Mouse (Mus musculus) brain, adult 2 months (tissue): ENCODE measurements around the gene Crybg1.

Source experiments
- DNase-seq: peaks from one replicate; pipeline ENCODE4 v3.0.0; 2011; ENCODE audit warnings: low read depth, low spot score

Crybg1 gene

GRCm38 (mm10) chr10:44094794-44095193 is 53.9 kb downstream of the Crybg1 start:
- no peak for DNase-seq

DNA sequence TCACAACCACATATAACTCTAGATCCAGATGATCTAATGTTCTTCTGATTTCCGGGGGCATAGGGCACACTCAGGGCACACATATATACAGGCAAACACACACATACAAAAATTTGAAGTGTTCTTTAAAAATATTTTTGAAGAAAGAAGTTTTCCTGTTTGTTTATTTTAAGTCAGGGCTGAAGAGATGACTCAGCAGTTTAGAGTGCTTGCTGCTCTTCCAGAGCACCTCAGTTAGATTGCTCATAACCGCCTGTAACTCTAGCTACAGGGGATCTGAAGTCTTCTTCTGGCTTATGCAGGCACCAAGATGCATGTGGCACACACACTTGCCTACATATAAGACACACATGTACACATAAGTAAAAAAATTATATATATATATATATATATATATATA is 56.9 kb downstream of the Crybg1 start:
- no peak for DNase-seq

- no peak for DNase-seq
Observed at GRCm38 (mm10) chr10:44080351-44080750, 68.3 kb downstream of the Crybg1 start.

DNA sequence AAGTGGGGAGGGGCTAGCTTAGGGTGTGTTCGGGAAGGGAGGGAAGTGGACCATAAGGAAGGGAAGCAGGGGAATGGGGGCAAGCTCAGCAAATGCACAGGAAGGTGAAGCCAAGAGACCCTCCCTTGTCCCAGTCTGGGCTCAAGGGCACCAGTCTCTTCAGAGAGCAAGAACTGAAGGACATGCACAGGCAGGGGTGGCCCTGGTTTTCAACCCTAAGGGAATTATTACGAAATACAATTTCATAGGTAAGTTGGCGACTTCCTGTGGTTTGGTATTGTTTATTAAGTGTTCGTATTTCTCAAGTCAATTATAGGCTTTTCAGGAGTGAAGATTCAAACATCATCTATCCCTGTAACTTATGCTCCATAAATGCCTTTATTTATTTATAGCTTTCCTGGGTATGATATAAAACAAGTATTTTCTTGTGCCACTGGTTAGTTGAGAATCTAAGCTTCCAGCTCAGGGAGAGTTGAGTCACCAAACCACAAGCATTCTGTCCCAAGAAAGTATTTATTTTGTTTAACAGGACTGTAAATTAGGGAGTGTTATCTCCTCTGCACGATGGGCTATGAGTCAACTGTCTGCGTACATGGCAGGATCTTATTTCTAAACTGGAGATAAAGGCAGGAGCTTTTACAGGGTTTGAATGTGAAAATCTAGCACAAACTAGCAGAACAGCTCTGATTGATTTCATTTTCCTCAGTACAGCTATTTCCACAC is 69.7 kb downstream of the Crybg1 start:
- DNase-seq, result peak; percentile 70

DNA sequence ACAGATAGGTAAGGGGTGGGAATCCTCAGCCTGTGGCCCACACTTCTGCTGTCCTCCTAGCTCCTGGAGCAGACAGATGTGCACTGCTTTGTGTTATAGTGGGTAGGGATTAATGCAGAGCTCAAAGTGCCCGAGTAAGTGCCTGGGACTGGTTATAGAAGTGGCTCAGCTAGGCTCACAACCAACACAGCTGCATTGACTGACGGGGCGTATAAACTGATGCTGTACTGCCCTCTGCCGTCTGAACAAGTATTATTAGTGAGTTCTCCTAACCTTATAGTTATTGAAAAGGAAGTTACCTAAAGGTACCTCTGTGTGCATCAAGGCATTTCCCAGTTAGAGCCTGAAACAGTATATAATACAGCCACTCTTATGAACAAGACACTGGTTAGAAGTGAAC is 77.6 kb downstream of the Crybg1 start:
- DNase-seq, result peak; percentile 72

GRCm38 (mm10) chr10:44069131-44069530 is 79.5 kb downstream of the Crybg1 start:
- DNase-seq, result no peak

DNA sequence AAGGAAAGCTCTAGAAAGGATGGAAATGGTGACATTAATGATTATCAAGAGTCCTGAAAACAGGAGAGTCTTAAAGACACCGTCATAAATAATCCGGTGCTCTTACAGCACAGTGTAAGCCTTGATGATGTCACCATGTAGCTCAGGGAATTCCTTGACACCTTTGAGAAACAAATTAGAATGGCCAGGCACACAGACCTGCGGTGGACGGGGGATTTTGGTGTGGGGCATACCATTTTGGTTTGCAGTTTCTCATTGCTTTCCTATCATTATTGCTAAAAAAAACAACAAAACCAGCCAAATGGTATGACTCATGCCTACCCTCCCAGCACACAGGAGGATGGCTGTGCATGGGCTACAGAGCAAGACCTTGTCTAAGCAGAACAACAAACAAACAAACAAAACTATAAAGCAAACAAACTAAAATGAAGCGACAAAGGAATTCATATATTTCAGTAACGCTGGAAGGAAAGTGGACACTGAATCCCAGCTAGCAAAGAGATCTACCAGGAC is 82.7 kb downstream of the Crybg1 start:
- no peak for DNase-seq

DNA sequence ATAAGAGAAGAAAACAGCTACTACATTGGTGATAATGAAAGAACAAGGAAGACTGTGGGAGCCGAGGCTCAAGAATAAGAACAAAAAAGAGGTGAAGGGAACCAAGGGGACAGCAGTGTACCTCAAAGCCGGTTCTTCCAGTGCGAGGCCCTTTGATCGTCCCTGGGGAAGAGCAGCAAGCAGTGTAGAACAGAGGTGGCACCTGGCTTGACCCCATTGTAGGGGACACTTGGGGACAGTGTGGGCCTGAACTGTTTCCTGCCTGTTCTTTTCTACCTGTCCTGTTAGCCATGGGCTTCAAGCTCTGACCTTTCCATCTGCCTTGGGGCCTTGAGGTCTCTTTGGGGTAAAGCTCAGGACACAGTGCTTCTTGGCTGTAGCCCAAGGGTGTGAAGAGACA is 85.7 kb downstream of the Crybg1 start:
- no peak for DNase-seq

- DNase-seq, result peak; percentile 36
Observed at GRCm38 (mm10) chr10:44050913-44051312, 97.7 kb downstream of the Crybg1 start.

GRCm38 (mm10) chr10:44044727-44045126 is 103.9 kb downstream of the Crybg1 start:
- DNase-seq, result no peak

DNA sequence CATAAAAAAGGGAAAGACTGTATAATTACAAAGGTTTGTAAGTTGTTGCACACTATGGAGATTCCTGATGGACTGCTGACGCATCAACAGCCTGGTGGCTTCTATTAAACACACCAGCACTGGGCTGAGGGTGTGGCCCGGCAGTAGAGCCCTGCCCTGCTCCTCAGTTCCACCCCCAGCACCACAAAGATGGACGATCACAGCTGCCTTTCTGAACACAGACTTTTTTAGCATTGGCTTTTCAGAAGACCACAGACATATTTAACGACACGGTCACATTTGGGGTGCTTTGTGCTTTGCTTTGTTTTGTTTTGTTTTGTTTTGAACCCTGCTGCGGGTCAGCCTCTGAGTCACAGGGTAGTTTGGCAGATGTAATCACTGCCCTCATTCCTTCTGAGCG is 105.0 kb downstream of the Crybg1 start:
- no peak for DNase-seq

- no peak for DNase-seq
Observed at GRCm38 (mm10) chr10:44039185-44039584, 109.5 kb downstream of the Crybg1 start.

GRCm38 (mm10) chr10:44037918-44038544 is 110.6 kb downstream of the Crybg1 start:
- no peak for DNase-seq

- DNase-seq, result no peak
Observed at GRCm38 (mm10) chr10:44029566-44029965, 119.1 kb downstream of the Crybg1 start.

- DNase-seq, result no peak
Observed at GRCm38 (mm10) chr10:44027226-44027625, 121.4 kb downstream of the Crybg1 start.

- DNase-seq, result no peak
Observed at GRCm38 (mm10) chr10:44026105-44026504, 122.5 kb downstream of the Crybg1 start.

DNA sequence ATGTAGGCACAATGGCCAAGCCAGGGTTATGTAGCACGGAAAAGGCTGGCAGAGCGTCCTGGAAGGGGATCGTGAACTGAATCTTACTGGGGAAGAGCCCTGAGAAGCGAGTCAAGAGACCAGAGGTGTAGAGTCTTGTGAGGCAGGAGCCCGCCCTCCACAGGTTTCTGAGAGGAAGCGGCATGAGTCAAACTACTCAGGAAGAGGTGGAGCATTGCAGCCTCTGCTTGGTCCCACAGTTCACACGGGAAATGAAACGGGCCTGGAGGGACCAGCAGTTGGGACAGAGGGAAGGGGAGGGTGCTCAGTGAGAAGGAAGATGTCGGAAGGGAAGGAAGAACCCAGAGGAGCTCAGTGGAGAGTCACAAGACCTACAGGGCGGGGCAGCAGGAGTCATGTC is 123.9 kb downstream of the Crybg1 start:
- DNase-seq, result no peak

DNA sequence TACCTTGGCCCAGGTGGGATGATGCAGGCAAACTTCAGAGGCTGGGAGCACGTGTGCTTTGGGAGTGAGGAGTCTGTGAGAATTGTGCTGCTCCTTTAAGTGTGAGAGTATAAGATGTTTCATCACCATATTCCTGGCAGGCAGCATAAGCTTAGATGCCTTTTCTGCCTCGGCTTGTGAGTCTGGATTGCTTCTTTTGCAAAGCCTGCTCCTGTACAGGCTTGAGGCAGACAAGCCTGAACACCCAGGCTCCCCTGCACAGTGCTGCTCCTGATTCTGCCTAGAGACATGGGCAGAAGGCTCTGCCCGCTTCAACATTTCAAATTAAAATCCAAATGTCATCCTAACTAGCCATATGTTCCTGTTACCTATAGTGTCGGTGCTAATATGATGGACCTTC is 128.5 kb downstream of the Crybg1 start:
- DNase-seq, result no peak

DNA sequence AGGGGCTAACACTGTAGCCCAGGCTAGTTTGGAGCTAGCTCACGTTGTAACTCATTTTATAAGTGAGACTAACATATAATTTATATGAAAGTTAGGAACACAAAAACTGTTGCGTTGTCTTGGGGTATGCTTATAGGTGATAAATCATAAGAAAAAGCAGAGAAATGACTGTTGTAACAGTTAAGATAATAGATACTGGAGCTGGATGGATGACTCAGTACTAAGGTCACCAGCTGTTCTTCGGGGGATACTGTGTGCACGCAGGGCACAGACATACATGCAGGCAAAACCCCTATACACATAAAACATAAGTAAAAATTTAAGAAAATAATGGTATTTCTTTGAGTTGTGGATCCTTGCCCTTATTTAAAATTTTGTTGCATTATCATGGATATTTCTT is 130.1 kb downstream of the Crybg1 start:
- DNase-seq, result no peak

GRCm38 (mm10) chr10:44015631-44016030 is 133.0 kb downstream of the Crybg1 start:
- DNase-seq, result no peak

GRCm38 (mm10) chr10:44013885-44014284 is 134.8 kb downstream of the Crybg1 start:
- no peak for DNase-seq

- DNase-seq, result no peak
Observed at GRCm38 (mm10) chr10:44011408-44011807, 137.2 kb downstream of the Crybg1 start.

DNA sequence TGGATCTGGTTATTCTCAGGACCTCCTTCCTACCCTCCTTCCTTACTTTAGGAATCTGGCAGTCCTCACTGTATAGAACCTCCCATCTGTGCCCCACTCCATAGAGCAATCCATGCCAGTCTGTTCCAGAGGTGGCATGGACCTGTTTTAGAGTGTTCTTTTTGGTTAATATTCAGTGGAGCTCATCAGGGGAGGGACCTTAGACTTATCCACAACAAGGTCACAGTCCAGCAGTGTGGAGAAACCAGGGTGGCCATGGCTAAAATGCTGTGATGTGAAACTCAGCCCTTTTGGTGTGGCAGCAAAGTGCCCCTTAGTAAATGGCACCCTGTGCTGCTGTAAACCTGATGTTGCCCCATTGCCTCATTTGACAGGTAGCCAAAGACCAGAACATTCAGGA is 139.8 kb downstream of the Crybg1 start:
- no peak for DNase-seq
